Mouse (Mus musculus) hindbrain, embryonic 10.5 days (tissue): ENCODE results near the gene Stra8. TPM values are rescaled to one million over a fixed set of nuclear protein-coding genes. Genes with fewer than 3 reads are reported as not detected.

Experiments
- polyA plus RNA-seq: library from polyadenylated mRNA; unstranded; fragments of >200 nt; fragmentation: Nextera tagmentation; extraction: Ambion mirVana; gene quantifications from 2 replicates; pipeline ENCODE4 v1.2.1, GENCODE M21; 2016

Gene Stra8
- polyA plus RNA-seq, 1 experiment from 2014 or later: not detected

Other genes with a start within 250 kb of the Stra8 start
- 4.0 and 5.9 TPM in 2 replicates for gene Agbl3, start 139.7 kb upstream of the Stra8 start, polyA plus RNA-seq
- 1.6 and 1.9 TPM in 2 replicates for gene Tmem140, start 57.0 kb upstream of the Stra8 start, polyA plus RNA-seq
- gene Cyren, start 42.1 kb upstream of the Stra8 start, polyA plus RNA-seq: 17.9 and 18.4 TPM in 2 replicates
- 13.5 and 14.3 TPM in 2 replicates for gene Wdr91, start 9.3 kb upstream of the Stra8 start, polyA plus RNA-seq
- gene Slc23a4, start 68.2 kb downstream of the Stra8 start, polyA plus RNA-seq: 0.29 and 0.37 TPM in 2 replicates
- 25.6 and 25.9 TPM in 2 replicates for gene Cnot4, start 213.6 kb downstream of the Stra8 start, polyA plus RNA-seq